Mouse (Mus musculus): Measurements from ENCODE around the gene Gm49711. TPM values are rescaled to one million over a fixed set of nuclear protein-coding genes. Genes with fewer than 3 reads are reported as not detected.
A peak's percentile ranks its signal among the peaks of the same experiment; 100 is the strongest.

The Gm49711 gene
- total and polyA plus RNA-seq, 2 experiments from 2014 or later = 0.99 TPM; not detected in 1

GRCm38 (mm10) chr16:92120899-92121531, 62.9 kb downstream of the Gm49711 start:
- H3K27me3 ChIP-seq (ENCODE audit: insufficient read depth, low read length) = no peaks in the 10 kb centered on the region
- no peaks in the 10 kb centered on the region for H3K9me3 ChIP-seq (ENCODE audit: low read length)
- H3K36me3 ChIP-seq (ENCODE audit: insufficient read depth, low read length) = no peaks in the 10 kb centered on the region
- TF ChIP-seq CTCF (IDR thresholded peaks at IDR 0.05) = no peak
- H3K27ac ChIP-seq (ENCODE audit: low read depth, low read length) = no peak overlapping the region
- peaks cover 16% of the 10 kb centered on the region; the same call in 1 of the 2 replicates for H3K4me1 ChIP-seq (ENCODE audit: insufficient read depth, low read length)
- peak; percentile 45 for DNase-seq (ENCODE audit: low spot score)
- 69% methylated on average over 17 of the region's 17 CpGs for WGBS
- no peak overlapping the region for H3K4me3 ChIP-seq (ENCODE audit: low read depth, low read length)
- no peak overlapping the region for H3K9ac ChIP-seq (replicated peaks; ENCODE audit: low read length, poor library complexity, severe bottlenecking)
- ATAC-seq (ENCODE audit: low FRiP score) = no peak
- H3K4me2 ChIP-seq (ENCODE audit: low read depth, low read length, poor library complexity, severe bottlenecking) = no peak overlapping the region

DNA sequence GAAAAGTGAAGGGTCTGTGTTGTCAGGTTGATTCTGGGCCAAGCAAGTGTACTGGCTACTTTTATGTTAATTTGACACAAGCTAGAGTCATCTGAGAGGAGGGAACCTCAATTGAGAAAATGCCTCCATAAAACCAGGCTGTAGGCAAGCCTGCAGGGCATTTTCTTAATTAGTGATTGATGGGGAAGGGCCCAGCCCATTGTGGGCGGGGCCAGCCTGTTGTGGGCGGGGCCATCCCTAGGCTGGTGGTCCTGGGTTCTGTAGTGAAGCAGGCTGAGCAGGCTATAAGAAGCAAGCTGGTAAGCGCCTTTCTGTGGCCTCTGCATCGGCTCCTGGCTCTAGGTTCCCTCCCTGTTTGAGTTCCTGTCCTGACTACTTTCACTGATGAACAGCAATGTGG, 69.1 kb downstream of the Gm49711 start:
- H3K4me3 ChIP-seq (ENCODE audit: low read depth, low read length) = no peak overlapping the region
- no peak for DNase-seq (ENCODE audit: low spot score)
- H3K36me3 ChIP-seq (ENCODE audit: insufficient read depth, low read length) = no peaks in the 10 kb centered on the region
- no peak for ATAC-seq (ENCODE audit: low FRiP score)
- H3K4me2 ChIP-seq (ENCODE audit: low read depth, low read length, poor library complexity, severe bottlenecking) = no peak overlapping the region
- H3K4me1 ChIP-seq (ENCODE audit: insufficient read depth, low read length) = no peaks in the 10 kb centered on the region
- 52% methylated on average over 4 of the region's 4 CpGs for WGBS
- H3K9ac ChIP-seq (replicated peaks; ENCODE audit: low read length, poor library complexity, severe bottlenecking) = no peak overlapping the region
- no peaks in the 10 kb centered on the region for H3K9me3 ChIP-seq (ENCODE audit: low read length)
- H3K27ac ChIP-seq (ENCODE audit: low read depth, low read length) = no peak overlapping the region
- no peak for TF ChIP-seq CTCF (IDR thresholded peaks at IDR 0.05)
- H3K27me3 ChIP-seq (ENCODE audit: insufficient read depth, low read length) = no peaks in the 10 kb centered on the region

DNA sequence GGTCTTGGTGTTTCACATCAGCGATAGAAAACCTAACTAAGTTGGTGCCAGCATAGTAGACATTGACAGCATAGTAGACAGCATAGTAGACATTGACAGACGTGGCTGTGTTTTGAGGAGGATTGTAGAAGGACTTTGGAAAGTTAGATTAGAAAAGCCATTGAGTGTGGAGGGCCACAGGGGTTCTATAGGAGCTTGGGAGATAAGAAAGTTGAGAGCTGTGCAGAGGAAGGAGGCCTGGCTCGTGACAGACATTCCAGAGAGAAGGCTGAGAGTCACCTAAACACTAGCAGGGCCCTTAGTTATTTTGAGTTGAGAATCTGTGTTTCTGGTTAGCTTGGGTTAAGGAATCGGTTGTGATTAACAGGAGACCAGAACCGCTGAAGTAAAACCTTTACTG, 69.5 kb downstream of the Gm49711 start:
- Histone ChIP-seq H3K27me3 (ENCODE audit: insufficient read depth, low read length) (no peaks in the 10 kb centered on the region), H3K9me3 (ENCODE audit: low read length) (no peaks in the 10 kb centered on the region), H3K4me1 (ENCODE audit: insufficient read depth, low read length) (no peaks in the 10 kb centered on the region), H3K4me2 (ENCODE audit: low read depth, low read length, poor library complexity, severe bottlenecking) (no peak overlapping the region), H3K9ac (replicated peaks; ENCODE audit: low read length, poor library complexity, severe bottlenecking) (no peak overlapping the region), H3K36me3 (ENCODE audit: insufficient read depth, low read length) (no peaks in the 10 kb centered on the region), H3K4me3 (ENCODE audit: low read depth, low read length) (no peak overlapping the region), H3K27ac (ENCODE audit: low read depth, low read length) (no peak overlapping the region)
- no peak for TF ChIP-seq CTCF (IDR thresholded peaks at IDR 0.05)
- ATAC-seq (ENCODE audit: low FRiP score) = no peak
- 91% methylated on average over 5 of the region's 5 CpGs for WGBS
- no peak for DNase-seq (ENCODE audit: low spot score)

- TF ChIP-seq CTCF (IDR thresholded peaks at IDR 0.05) = no peak
- H3K36me3 ChIP-seq (ENCODE audit: insufficient read depth, low read length) = no peaks in the 10 kb centered on the region
- ATAC-seq (ENCODE audit: low FRiP score) (no peak), DNase-seq (ENCODE audit: low spot score) (no peak)
- no peaks in the 10 kb centered on the region for H3K4me1 ChIP-seq (ENCODE audit: insufficient read depth, low read length)
- H3K4me3 ChIP-seq (ENCODE audit: low read depth, low read length) = no peak overlapping the region
- H3K9me3 ChIP-seq (ENCODE audit: low read length) = no peaks in the 10 kb centered on the region
- H3K27me3 ChIP-seq (ENCODE audit: insufficient read depth, low read length) = no peaks in the 10 kb centered on the region
- WGBS = 87% methylated on average over 8 of the region's 8 CpGs
- H3K4me2 ChIP-seq (ENCODE audit: low read depth, low read length, poor library complexity, severe bottlenecking) = no peak overlapping the region
- no peak overlapping the region for H3K9ac ChIP-seq (replicated peaks; ENCODE audit: low read length, poor library complexity, severe bottlenecking)
- H3K27ac ChIP-seq (ENCODE audit: low read depth, low read length) = no peak overlapping the region
Measured at GRCm38 (mm10) chr16:92129843-92130242, 71.7 kb downstream of the Gm49711 start.

DNA sequence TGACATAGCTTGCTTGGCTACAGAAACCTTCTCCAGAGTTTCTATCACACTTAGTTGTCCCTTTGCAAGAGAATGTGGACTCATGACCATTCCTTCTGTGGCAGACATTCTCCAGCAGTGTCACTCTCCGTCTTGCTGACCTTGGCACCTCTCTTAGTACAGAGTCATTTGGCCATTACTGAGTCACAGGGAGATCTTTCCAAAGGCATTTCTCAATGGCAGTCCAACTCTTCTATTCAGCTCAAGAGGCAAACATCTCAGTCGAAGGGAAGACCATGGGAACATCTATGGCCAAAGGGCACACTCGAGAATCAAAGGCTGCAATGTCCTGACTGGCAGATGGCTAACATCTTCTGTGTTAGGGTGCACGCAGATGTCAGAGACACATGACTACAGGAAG, 74.4 kb downstream of the Gm49711 start:
- WGBS = 89% methylated on average over 4 of the region's 4 CpGs
- H3K9me3 ChIP-seq (ENCODE audit: low read length) = no peaks in the 10 kb centered on the region
- no peaks in the 10 kb centered on the region for H3K36me3 ChIP-seq (ENCODE audit: insufficient read depth, low read length)
- H3K27me3 ChIP-seq (ENCODE audit: insufficient read depth, low read length) = no peaks in the 10 kb centered on the region
- H3K9ac ChIP-seq (replicated peaks; ENCODE audit: low read length, poor library complexity, severe bottlenecking) = no peak overlapping the region
- H3K27ac ChIP-seq (ENCODE audit: low read depth, low read length) = no peak overlapping the region
- H3K4me3 ChIP-seq (ENCODE audit: low read depth, low read length) = no peak overlapping the region
- DNase-seq (ENCODE audit: low spot score) (no peak), ATAC-seq (ENCODE audit: low FRiP score) (no peak)
- H3K4me1 ChIP-seq (ENCODE audit: insufficient read depth, low read length) = no peaks in the 10 kb centered on the region
- no peak for TF ChIP-seq CTCF (IDR thresholded peaks at IDR 0.05)
- no peak overlapping the region for H3K4me2 ChIP-seq (ENCODE audit: low read depth, low read length, poor library complexity, severe bottlenecking)

- 71% methylated on average over 11 of the region's 11 CpGs for WGBS
- H3K36me3 ChIP-seq (ENCODE audit: insufficient read depth, low read length) = no peaks in the 10 kb centered on the region
- H3K27ac ChIP-seq (ENCODE audit: low read depth, low read length) = peak overlapping the region; percentile 1; the same call in 1 of the 2 replicates
Measured at GRCm38 (mm10) chr16:92134148-92134764, 76.1 kb downstream of the Gm49711 start.

More at GRCm38 (mm10) chr16:92134148-92134764, 76.1 kb downstream of the Gm49711 start:
- ATAC-seq (ENCODE audit: low FRiP score) (no peak), DNase-seq (ENCODE audit: low spot score) (no peak)
- Histone ChIP-seq H3K4me3 (ENCODE audit: low read depth, low read length) (no peak overlapping the region), H3K4me2 (ENCODE audit: low read depth, low read length, poor library complexity, severe bottlenecking) (no peak overlapping the region), H3K4me1 (ENCODE audit: insufficient read depth, low read length) (peaks cover under 1% of the 10 kb centered on the region; the same call in 1 of the 2 replicates), H3K27me3 (ENCODE audit: insufficient read depth, low read length) (no peaks in the 10 kb centered on the region), H3K9ac (replicated peaks; ENCODE audit: low read length, poor library complexity, severe bottlenecking) (no peak overlapping the region), H3K9me3 (ENCODE audit: low read length) (no peaks in the 10 kb centered on the region)
- no peak for TF ChIP-seq CTCF (IDR thresholded peaks at IDR 0.05)

Measured in midbrain, postnatal 0 days (tissue).